Mouse (Mus musculus): Measurements from ENCODE around the gene Gzme.

DNA sequence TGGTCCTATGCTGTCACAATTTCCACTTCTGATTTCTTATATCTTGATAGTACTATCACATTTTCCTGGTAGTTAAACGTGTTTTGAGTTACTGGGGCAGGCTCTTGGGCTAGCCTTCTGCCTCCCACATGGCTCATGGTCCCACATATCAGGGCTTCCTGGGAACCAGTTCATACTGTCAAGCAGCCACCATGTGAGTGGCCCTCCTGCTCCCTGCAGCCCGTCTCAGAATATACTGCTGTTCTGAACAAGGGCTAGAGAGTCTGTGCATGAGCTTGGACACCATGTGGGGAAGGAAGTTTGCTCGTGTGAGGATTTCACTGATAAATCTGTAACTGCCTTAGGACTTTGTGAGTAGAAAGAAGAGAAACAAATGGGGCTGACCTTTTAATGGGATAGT is 33.7 kb downstream of the Gzme start:
- TF ChIP-seq CTCF (IDR thresholded peaks at IDR 0.05; ENCODE audit: borderline replicate concordance, extremely low read depth, insufficient read depth, insufficient read length) (no peak), POLR2A (IDR thresholded peaks at IDR 0.05; ENCODE audit: borderline replicate concordance, extremely low read depth, insufficient read depth, insufficient read length, poor library complexity, severe bottlenecking) (no peak)

Data from brain, embryonic 14.5 days (tissue).